Mouse (Mus musculus): ENCODE measurements at regions not wholly inside any gene's neighbourhood (a gene's known extent, or its start where the extent isn't known, plus 50 kb on each side); places are given as distances from the start of the nearest gene placed in this dataset.

GRCm38 (mm10) chr16:24118487-24118886 is 129.8 kb upstream of the Bcl6 start:
- in situ Hi-C loops (cut with MboI; ENCODE audit: low sequenced_read_pairs) = no loop called here

DNA sequence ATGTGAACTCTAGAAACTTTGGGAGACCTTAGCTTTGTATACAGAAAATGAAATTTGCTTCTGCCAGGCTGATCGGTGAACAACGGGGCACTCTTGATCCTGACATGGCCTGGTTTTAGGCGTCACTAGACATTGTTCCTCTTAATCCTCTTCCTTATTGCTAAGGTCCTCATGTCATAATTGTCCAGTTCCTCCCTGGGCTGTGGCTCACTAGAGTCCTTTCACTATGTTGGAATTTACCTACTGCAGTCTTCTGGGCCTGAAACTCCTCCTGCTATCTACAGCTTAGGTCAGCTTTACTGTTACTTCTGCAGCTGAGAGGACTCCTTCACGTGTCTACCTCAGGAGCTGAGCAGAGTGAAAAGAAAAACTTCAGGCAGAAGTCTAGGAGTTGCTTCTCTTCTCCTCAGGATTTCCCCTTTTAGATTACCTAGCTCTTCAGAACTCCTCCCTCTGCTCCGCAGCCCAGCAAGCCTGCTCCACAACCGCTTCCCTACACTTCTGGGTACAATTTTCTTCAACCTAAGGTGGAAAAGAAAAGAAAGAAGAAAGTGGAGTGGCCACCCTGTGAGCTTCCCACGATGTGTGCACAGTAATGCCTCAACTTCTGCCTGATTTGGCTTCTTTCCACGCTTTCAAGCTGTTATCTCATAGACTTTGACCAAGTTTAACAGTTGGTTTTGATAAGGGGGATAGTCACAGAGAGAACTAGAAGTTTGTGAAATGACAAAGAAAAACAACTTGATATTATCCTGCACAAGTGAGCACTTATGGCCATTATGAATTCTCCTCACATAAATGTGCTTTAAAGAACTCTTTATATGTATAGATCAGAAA is 114.4 kb upstream of the Bcl6 start:
- in situ Hi-C loops (cut with MboI; ENCODE audit: low sequenced_read_pairs) = no loop called here

GRCm38 (mm10) chr16:24097596-24097995 is 108.9 kb upstream of the Bcl6 start:
- in situ Hi-C loops (cut with MboI; ENCODE audit: low sequenced_read_pairs) = no loop called here

DNA sequence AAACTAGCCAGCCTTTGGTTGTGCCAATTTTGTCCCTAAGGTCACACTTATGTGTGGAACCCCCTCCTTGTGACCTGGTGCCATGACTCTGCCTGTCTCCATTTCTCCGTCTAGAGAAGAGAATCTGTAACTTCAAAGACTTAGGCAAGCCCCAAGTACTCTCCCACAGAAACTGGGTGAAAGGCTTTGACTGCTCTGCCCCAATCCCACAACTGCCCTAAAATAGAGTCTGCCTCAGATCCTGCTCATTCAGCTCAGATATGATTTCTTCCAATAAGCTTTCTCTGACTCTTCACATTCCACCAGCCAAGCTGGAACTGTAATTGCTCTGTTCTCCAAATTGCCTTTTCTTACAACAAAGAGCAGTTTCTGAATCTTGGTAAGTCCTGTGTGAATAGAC is 107.4 kb upstream of the Bcl6 start:
- in situ Hi-C loops (cut with MboI; ENCODE audit: low sequenced_read_pairs) = no loop called here

DNA sequence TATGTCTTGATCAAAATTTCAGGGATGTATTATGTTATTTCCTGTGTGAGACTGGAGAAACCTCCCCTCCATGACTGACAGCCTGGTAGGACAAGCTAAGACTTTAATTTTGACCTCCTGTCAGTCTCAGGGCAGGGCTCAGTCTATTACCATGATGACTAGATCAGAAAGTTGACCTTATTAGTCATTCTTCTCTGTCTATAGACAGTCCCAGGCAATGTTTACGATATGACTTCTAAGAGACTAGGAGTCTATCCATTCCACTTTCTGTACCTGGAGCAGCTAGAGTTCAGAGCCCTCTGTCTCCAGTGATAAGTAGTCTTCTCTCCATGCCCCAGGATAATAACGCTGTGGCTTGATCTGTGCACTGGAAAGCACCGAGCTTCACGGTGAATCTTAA is 107.0 kb upstream of the Bcl6 start:
- in situ Hi-C loops (cut with MboI; ENCODE audit: low sequenced_read_pairs) = no loop called here

GRCm38 (mm10) chr16:24094566-24094965 is 105.9 kb upstream of the Bcl6 start:
- in situ Hi-C loops (cut with MboI; ENCODE audit: low sequenced_read_pairs) = no loop called here

GRCm38 (mm10) chr16:24093624-24094023 is 105.0 kb upstream of the Bcl6 start:
- in situ Hi-C loops (cut with MboI; ENCODE audit: low sequenced_read_pairs) = no loop called here

DNA sequence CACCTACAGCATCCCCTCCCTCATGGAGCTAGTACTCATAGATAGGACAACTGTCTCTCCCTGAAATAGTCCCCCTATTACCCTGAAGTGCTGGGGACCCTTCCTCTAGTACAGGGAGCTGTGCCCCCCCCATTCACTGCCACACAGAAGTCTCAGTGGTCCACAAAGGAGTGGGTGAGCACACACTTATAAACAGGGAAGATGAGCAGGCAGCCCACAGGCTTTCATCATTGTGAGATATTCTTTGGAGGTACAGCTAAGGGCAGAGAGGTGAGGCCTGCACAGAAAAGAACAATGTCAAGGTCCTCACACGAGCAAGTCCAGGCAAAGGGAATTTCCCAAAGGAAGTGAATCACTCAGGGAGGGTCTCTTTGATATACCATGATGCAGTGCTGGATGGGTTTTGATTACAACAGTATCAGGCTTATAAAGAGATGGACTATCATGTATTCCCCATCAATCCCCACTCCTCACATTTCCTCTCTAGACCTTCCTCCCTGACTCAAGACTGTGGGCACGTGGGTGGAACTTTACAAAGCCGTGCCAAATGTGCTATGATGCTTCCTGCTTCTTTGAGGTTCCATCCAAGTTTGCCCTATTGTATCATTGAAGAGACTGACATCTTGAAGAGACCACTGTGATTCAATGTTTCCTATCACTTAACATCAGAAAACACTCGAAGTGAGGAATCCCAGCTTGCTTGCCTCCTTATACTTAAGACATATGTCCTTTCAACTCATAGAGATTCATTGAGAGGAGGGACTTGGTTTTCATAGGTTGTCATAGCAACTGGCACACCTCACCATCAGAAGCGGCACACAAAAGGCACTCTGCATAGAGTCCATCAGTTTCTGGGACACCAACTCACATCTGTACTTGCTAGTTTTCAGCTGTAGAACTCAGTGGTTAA is 104.2 kb upstream of the Bcl6 start:
- in situ Hi-C loops (cut with MboI; ENCODE audit: low sequenced_read_pairs) = no loop called here

DNA sequence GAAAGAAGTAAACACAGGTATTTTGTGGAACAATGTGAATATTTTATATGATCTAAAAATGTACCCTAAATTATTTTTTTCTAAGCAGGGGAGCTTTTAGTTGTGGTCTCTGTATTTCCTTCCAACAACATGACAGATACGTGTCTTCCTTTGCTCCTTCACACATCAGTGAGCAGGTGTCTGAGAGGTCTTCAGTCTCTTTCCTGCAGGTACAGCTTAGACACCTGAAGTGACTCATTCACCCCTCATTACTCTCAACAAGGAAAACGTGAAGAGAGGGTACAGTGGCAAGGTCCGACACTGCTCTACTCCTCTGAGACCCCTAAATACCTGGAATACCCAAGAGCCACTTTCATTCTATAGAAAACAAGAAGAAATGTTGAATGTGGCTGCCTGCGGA is 103.5 kb upstream of the Bcl6 start:
- in situ Hi-C loops (cut with MboI; ENCODE audit: low sequenced_read_pairs) = no loop called here

GRCm38 (mm10) chr16:24090981-24091380 is 102.3 kb upstream of the Bcl6 start:
- in situ Hi-C loops (cut with MboI; ENCODE audit: low sequenced_read_pairs) = no loop called here

GRCm38 (mm10) chr16:24089840-24090762 is 101.4 kb upstream of the Bcl6 start:
- in situ Hi-C loops (cut with MboI; ENCODE audit: low sequenced_read_pairs) = no loop called here

DNA sequence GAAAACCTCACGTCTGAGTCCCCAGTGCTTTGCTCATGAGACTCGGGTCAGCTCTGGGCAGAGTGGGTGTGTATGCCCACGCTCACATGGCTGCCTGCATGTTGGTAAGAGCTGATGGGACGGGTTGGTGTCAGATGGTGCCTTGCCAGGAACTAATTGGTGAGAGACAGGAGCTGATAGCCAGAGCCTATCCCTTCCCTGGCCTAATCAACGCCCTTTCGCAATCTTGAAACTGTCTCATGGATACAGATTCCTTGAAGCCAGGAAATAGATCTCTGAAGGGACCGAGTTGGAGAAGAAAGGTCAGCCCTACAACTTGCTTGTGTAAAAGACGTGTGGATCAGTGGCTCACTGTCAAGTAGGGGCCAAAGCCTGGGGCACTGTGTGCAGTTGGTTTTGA is 95.3 kb upstream of the Bcl6 start:
- in situ Hi-C loops (cut with MboI; ENCODE audit: low sequenced_read_pairs) = no loop called here

DNA sequence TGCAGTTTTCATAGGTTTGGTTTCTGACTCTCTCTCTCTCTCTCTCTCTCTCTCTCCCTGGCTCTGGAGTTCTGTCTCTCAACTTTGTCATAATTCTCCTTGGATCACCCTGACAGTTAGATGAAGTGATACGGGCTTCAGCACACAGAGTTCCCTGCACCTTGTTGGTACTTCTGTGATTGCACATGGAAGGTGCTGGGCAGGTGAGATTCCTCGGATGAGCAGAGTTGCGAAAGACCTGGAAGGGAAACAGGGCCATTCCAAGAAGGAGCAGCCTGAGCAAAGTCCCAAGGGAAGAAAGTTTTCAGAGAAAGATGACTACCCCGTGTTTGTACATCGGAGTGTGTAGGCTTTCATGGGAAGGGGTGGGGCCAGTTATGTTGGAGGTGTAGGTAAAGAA is 91.8 kb upstream of the Bcl6 start:
- in situ Hi-C loops (cut with MboI; ENCODE audit: low sequenced_read_pairs) = no loop called here

DNA sequence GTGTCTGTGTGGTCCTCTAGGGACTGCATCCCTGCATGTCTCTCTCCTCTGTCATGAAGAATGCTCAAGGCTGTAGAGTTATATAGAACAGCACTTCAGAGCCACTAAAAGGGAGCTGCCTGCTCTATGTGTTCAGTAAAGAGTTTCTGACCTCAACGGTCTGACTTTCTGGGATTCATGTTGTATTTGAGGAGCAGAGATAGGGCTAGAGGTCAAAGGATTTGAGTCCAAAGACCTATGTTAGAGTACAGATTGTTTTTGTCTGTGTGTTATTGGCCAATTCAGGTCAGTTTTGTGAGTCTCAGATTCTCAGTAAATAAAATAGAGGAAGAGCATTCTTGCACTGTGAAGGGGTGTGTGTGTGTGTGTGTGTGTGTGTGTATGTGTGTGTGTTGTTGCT is 90.0 kb upstream of the Bcl6 start:
- in situ Hi-C loops (cut with MboI; ENCODE audit: low sequenced_read_pairs) = no loop called here

DNA sequence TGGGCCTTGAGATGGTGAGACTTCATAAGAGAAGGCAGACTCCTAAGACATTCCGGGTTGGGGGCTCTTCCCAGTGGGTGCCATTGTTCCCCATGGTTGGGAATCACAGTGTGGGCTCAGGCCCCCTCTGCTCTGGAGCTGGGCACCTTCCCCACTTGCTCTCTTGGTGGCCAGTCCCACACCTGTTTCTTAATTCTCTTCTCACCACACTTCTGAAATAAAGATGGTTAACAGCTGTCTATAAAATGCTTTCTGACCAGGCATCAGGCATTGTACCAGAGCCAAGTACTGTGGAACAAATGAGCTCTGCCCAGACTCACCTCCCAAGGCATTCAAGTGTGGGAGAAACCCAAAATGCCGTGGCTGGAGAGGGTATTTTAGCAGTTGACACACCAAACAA is 88.8 kb upstream of the Bcl6 start:
- in situ Hi-C loops (cut with MboI; ENCODE audit: low sequenced_read_pairs) = no loop called here

DNA sequence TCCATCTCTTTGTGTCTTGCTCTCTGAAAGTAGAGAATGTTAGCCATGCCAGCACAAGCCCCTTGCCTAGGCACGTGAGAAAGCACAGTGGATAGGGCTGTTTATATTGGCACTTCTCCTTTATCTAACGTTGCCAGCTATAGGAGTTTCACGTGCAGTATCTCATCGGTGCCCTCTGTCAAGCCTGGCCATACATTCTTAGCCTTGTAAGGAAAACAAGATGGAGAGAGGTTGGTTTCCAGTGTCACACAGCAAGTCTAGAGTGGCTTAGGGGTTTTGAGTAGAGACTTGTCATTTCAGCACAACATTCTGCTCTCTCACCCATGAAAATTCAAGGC is 88.1 kb upstream of the Bcl6 start:
- in situ Hi-C loops (cut with MboI; ENCODE audit: low sequenced_read_pairs) = no loop called here

- in situ Hi-C loops (cut with MboI; ENCODE audit: low sequenced_read_pairs) = no loop called here
Measured at GRCm38 (mm10) chr16:24076109-24076798, 87.6 kb upstream of the Bcl6 start.

GRCm38 (mm10) chr16:24073613-24074244 is 85.1 kb upstream of the Bcl6 start:
- in situ Hi-C loops (cut with MboI; ENCODE audit: low sequenced_read_pairs) = no loop called here

DNA sequence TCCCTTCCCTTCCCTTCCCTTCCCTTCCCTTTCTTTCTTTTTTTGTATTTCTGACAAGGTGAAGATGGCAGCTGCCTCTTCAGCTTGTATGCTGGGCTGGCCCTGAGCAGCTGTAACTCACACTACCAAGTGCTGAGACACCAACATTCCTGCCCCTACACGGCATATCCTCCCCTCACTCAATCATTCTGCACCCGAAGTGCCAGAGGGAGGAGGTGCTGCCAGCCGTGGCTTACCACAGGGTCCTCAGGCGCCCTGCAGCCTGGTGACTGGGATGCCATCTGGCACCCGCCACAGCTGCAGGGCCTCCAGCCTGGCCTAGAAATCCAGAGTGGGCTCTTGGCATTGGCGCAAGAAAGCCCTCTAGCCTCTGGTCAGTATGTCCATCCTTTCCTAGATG is 84.4 kb upstream of the Bcl6 start:
- in situ Hi-C loops (cut with MboI; ENCODE audit: low sequenced_read_pairs) = no loop called here

DNA sequence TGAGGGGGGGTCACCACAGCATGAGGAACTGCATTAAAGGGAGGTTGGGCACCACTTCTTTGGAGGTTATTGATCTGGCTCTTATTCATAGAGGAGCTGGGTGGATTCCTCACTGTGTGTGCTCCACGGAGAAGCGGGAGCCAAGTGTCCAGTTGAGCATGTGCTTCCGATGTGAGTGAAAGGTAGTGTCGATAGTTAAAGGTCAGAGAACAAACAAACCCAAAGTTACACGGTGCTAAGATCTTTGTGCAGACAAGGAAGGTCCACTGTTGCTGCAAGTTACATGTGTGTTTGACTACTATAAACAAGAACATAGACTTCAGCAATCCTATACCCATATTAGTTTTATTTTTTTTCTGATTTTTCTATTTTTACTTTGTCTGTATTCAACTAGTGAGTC is 80.8 kb upstream of the Bcl6 start:
- in situ Hi-C loops (cut with MboI; ENCODE audit: low sequenced_read_pairs) = no loop called here

All from CH12F3 (cell line).